Mouse (Mus musculus) forebrain, embryonic 10.5 days (tissue): ENCODE data around the gene Coa3. TPM values are rescaled to one million over a fixed set of nuclear protein-coding genes. Genes with fewer than 3 reads are reported as not detected.

Experiments
- DNase-seq: peaks from one replicate; pipeline ENCODE4 v3.0.0-alpha.2; 2017; ENCODE audit warnings: low spot score; ENCODE audit errors: extremely low spot score
- H3K27ac ChIP-seq: fragments of 300-500 bp; sonication (generic); 2 replicates; pipeline ENCODE4 v1.5.1; 2016; ENCODE audit warnings: mild to moderate bottlenecking
- H3K27me3 ChIP-seq: fragments of 300-500 bp; sonication (generic); 2 replicates; pipeline ENCODE4 v1.6.1; 2016; ENCODE audit warnings: mild to moderate bottlenecking; ENCODE audit not compliant: poor library complexity, severe bottlenecking
- H3K36me3 ChIP-seq: fragments of 300-500 bp; sonication (generic); replicated peaks from 2 replicates; pipeline ENCODE4 v1.6.1; 2016; ENCODE audit warnings: mild to moderate bottlenecking, moderate library complexity
- H3K4me1 ChIP-seq: fragments of 300-500 bp; sonication (generic); 2 replicates; pipeline ENCODE4 v1.6.1; 2016
- H3K4me3 ChIP-seq: fragments of 300-500 bp; sonication (generic); 2 replicates; pipeline ENCODE4 v1.5.1; 2016; ENCODE audit warnings: mild to moderate bottlenecking, moderate library complexity
- H3K9me3 ChIP-seq: fragments of 300-500 bp; sonication (generic); 2 replicates; pipeline ENCODE4 v1.6.1; 2016; ENCODE audit warnings: mild to moderate bottlenecking, moderate library complexity
- WGBS: fragments of 180-500 bp; shearing (Covaris S2); methylation state at CpG from one replicate; pipeline ENCODE4 v1.1.7; 2016; 5-methylcytosine and 5-hydroxymethylcytosine counted together
- polyA plus RNA-seq: library from polyadenylated mRNA; unstranded; fragments of >200 nt; fragmentation: Nextera tagmentation; extraction: Ambion mirVana; gene quantifications from 2 replicates; pipeline ENCODE4 v1.2.1, GENCODE M21; 2016

Gene Coa3
- polyA plus RNA-seq, 1 experiment from 2014 or later, result 186 TPM

DNA sequence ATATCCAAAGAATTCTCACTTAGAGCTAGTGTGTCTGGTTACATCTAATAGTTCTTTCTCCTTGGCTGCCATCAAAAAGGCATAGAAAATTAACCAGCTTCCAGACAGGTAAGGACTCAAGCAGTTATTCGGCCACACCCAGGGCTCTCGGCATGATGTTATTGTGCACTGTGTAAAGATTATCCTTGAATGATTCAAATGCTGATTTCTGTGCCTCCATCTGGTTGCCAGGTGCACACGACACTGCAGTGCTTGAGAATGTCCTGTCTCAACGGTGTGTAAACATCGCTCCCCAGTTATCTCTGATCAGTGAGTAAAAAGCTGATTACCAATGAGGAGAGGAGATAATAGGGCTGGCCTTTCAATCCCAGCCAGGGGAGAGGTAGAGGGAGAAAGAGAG lies 28.8 kb upstream of the Coa3 start:
- Histone ChIP-seq H3K27me3 (no peaks in the 10 kb centered on the region), H3K4me3 (no peak overlapping the region), H3K27ac (no peak overlapping the region), H3K9me3 (no peaks in the 10 kb centered on the region), H3K36me3 (no peaks in the 10 kb centered on the region), H3K4me1 (no peaks in the 10 kb centered on the region)
- WGBS, result 47% methylated on average over 5 of the region's 5 CpGs
- no peak for DNase-seq

DNA sequence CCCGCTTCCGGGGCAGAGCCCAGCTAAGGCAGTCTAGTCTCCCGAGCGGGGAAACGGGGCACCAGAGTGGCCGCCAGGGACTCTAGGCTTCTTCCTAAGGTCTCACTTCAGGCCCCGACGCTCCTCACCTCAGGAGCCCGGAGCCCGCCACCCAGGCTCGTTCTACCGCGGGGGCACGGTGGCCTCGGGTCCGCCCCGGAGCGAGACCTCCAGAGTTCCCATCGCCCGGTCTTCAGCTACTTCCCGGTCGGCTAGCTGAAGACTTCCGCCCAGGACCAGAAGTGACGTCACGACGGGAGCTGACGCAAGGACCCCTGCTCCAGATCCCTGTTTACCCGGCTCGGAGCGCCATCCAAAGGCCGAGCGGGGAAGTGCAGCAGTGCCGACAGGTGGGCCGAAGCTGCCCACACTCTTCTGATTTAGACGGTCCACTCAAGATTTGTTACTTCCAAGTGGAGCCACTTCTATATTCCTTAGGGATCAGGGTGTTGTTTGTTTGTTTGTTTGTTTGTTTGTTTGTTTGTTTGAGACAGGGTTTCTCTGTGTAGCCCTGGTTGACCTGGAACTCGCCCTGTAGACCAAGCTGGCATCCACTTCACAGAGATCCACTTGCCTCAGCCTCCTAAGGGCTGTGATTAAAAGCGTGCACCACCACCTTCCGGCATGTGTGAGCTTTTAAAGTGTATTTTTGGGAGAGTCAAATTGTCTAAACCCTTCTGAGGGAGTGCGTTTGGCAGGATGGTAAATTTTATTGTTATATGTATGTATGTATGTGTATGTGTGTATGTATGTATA lies 23.3 kb upstream of the Coa3 start, which contains the start of gene Becn1:
Gene Becn1, minus strand, starts transcription at position 283 of the 795 bp plus-strand sequence.
- Histone ChIP-seq H3K36me3 (peaks cover 30% of the 10 kb centered on the region), H3K9me3 (no peaks in the 10 kb centered on the region), H3K27ac (peak within 1 kb of the TSS; percentile 87), H3K4me3 (peak within 1 kb of the TSS; percentile 95), H3K27me3 (no peaks in the 10 kb centered on the region), H3K4me1 (peaks cover 22% of the 10 kb centered on the region)
- 7% methylated on average over 39 of the region's 39 CpGs for WGBS
- peak; percentile 96 for DNase-seq

DNA sequence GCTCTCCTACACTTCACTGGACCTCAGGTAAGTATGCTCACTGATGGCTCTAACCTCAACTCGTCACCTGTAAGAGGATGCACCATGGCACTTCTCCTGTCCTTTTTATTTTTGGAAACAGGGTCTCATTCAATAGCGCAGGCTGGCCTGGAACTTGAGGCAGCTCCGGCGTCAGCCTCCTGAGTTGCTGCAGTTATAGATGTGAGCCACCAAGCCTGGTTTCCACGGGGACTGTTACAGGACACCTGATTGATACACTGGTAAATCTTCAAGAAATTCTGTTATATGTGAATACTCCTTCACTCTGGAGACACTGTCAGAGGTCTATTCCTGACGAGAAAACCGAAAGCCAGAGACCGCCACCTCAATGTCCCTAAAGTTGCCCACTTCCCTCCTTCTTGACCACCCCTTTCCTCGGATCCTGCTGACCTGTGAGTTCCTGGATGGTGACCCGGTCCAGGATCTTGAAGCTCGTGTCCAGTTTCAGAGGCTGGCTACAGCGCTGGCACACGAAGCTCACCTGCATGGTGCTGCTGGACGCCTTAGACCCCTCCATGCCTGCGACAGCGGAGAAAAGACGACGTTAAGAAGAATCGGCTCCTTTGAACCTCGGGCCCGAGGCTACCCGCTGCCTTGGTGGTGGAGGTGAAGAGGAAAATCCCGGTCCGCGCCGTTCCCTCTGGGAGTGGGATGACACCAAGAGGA lies 22.5 kb upstream of the Coa3 start:
- H3K4me1 ChIP-seq, result peaks cover 22% of the 10 kb centered on the region
- DNase-seq, result no peak
- no peaks in the 10 kb centered on the region for H3K9me3 ChIP-seq
- H3K36me3 ChIP-seq, result peaks cover 36% of the 10 kb centered on the region
- 16% methylated on average over 26 of the region's 26 CpGs for WGBS
- peak overlapping the region; percentile 95 for H3K4me3 ChIP-seq
- peak overlapping the region; percentile 87 for H3K27ac ChIP-seq
- H3K27me3 ChIP-seq, result no peaks in the 10 kb centered on the region

DNA sequence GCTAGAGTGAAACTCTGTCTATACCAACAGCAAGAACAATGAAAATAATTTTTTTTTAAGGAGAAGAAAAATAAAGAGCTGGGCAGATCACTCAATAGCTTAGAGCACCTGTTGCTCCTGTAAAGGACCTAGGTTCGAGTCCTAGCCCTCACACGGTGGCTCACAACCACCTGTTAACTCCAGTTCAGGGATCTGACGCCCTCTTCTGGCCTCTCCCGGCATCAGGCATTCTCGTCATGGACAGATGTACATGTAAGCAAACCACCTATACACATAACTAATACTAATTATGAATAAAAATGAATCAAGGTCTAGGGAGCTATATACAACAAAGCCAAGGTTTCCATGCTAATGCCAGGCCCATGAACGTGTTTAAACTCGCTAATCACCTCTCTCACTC lies 22.0 kb upstream of the Coa3 start:
- Histone ChIP-seq H3K27me3 (no peaks in the 10 kb centered on the region), H3K9me3 (no peaks in the 10 kb centered on the region), H3K36me3 (peaks cover 42% of the 10 kb centered on the region), H3K4me1 (peaks cover 22% of the 10 kb centered on the region), H3K27ac (no peak overlapping the region), H3K4me3 (peak overlapping the region; percentile 95)
- DNase-seq, result no peak
- 69% methylated on average over 7 of the region's 7 CpGs for WGBS

DNA sequence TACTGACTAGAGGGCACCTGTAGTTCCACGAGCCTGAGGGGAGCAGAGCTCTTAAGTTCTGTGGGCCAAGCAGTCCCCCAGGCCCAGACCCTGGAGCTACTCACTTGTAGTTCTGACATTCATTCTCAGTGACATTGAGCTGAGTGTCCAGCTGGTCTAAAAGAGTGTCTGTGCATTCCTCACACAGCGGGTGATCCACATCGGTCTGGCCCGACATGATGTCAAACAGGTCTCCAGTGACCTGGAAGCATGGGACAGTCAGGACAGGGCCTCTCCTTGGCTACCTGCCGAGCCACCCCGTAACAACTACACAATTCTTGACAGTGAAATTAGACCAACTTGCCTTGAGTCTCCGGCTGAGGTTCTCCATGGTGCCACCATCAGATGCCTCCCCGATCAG lies 16.3 kb upstream of the Coa3 start:
- Histone ChIP-seq H3K9me3 (no peaks in the 10 kb centered on the region), H3K27ac (no peak overlapping the region), H3K4me3 (no peak overlapping the region), H3K27me3 (no peaks in the 10 kb centered on the region), H3K36me3 (peaks cover 97% of the 10 kb centered on the region), H3K4me1 (peaks cover under 1% of the 10 kb centered on the region; the same call in 1 of the 2 replicates)
- WGBS, result 94% methylated on average over 8 of the region's 8 CpGs
- no peak for DNase-seq

DNA sequence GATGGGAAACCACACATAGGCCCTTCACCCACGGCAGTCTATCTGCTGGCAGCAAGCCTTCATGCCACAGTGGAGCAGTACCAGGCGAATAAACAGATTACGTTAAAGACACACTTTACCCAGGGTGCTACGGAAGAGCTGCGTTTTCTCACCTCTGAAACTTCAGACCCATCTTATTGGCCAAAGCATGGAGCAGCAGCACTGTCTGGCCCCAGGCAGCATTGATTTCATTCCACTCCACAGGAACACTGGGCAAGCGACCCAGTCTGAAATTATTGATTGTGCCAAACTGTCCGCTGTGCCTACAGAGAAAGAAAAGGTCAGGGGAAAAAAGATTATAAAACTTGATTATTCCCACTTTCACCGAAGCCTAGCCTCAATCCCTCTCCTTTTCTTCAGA lies 12.3 kb upstream of the Coa3 start:
- Histone ChIP-seq H3K27me3 (no peaks in the 10 kb centered on the region), H3K36me3 (peaks cover 98% of the 10 kb centered on the region), H3K9me3 (no peaks in the 10 kb centered on the region), H3K4me1 (no peaks in the 10 kb centered on the region), H3K4me3 (no peak overlapping the region), H3K27ac (no peak overlapping the region)
- 96% methylated on average over 8 of the region's 8 CpGs for WGBS
- DNase-seq, result no peak

DNA sequence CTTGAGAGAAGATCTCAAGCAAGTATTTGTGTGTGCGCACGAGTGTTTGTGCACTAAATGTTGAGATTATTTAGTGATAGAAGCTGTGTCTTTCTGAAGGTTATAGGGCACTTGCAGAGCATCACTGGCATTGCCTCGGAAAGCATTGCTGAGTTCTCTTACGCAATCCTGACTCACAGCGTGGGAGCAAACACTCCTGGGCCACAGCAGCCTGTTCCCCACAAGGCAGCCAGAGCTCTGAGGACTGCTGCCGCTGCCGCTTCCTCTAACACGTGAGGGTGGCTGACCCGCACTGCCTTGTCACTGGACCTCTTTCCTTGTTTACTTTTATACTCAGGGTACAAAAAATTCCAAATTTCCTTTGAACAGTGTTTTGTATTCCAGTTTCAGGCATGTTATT lies 8.4 kb upstream of the Coa3 start:
- peaks cover 67% of the 10 kb centered on the region for H3K36me3 ChIP-seq
- H3K27ac ChIP-seq, result no peak overlapping the region
- peaks cover 13% of the 10 kb centered on the region; the same call in 1 of the 2 replicates for H3K27me3 ChIP-seq
- no peak overlapping the region for H3K4me3 ChIP-seq
- H3K9me3 ChIP-seq, result no peaks in the 10 kb centered on the region
- WGBS, result 90% methylated on average over 9 of the region's 9 CpGs
- DNase-seq, result no peak
- peaks cover 17% of the 10 kb centered on the region for H3K4me1 ChIP-seq

DNA sequence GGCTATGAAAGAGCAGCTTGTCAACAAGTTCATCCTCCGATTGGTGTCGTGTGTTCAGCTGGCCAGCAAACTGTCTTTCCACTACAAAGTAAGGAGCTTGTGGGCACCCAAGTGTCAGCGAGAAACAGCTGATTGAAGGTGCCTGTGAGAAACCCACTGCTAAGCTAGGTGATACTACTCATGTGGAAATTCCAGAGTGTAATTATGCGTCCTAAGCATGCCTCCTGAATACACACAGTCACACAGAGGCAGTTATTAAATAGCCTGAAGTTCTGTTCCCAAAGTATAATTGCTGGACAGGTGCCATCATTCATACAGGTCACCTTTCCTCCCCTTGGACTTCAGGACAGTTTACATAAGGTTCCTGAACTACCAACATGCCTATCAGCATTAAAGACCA lies 4.9 kb upstream of the Coa3 start:
- Histone ChIP-seq H3K27ac (no peak overlapping the region), H3K27me3 (peaks cover 44% of the 10 kb centered on the region), H3K4me1 (peaks cover 25% of the 10 kb centered on the region), H3K9me3 (no peaks in the 10 kb centered on the region), H3K36me3 (peaks cover 32% of the 10 kb centered on the region), H3K4me3 (no peak overlapping the region)
- no peak for DNase-seq
- 81% methylated on average over 4 of the region's 4 CpGs for WGBS

DNA sequence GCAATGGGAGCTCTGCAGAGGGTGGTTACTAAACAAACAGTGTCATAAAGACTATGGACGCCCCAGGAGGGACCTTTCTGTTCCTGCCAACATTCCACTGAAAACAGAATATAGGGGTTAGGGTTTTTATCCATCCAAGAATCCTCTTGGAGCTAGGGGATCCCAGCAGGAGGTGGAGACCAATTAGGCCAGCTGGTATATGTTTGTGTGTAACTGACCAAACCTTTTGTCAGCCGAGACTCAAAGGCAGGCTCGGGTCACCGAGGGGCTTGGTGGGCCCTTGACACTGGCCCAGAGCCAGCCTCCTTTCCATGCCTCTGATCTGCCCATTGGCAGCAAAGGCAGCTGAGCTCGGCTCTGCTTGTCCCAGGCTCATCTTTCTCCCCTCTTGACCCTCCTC lies 4.0 kb upstream of the Coa3 start:
- 17% methylated on average over 5 of the region's 5 CpGs for WGBS
- Histone ChIP-seq H3K27me3 (peaks cover 44% of the 10 kb centered on the region), H3K4me1 (peaks cover 31% of the 10 kb centered on the region), H3K36me3 (peaks cover 23% of the 10 kb centered on the region), H3K9me3 (no peaks in the 10 kb centered on the region), H3K27ac (peak overlapping the region; percentile 35; the same call in 1 of the 2 replicates), H3K4me3 (0 out of 2 replicates have a peak overlapping the region, but pooled peaks have one; percentile 14)
- DNase-seq, result no peak

DNA sequence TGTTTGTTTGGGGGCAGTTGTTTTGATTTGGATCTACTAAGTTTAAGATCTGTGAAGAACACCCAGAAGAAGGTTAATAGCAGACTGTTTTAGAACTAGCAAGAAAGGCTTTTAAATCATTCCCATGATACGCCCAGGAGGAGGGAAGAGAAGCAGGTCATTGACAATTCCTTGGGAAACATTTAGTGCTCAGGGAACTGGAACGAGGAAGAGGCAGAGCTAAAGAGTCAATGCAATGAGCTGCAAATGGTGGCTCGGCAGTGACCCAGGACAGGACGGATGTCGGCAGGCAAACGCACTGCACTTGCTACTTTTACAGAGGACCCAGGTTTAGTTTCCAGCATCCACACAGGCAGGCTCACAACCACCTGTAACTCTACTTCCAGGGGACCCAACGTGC lies 1.9 kb upstream of the Coa3 start:
- DNase-seq, result no peak
- peaks cover 51% of the 10 kb centered on the region for H3K4me1 ChIP-seq
- no peaks in the 10 kb centered on the region for H3K9me3 ChIP-seq
- peaks cover 22% of the 10 kb centered on the region for H3K36me3 ChIP-seq
- no peak overlapping the region for H3K4me3 ChIP-seq
- WGBS, result 54% methylated on average over 7 of the region's 7 CpGs
- no peak overlapping the region for H3K27ac ChIP-seq
- H3K27me3 ChIP-seq, result peaks cover 63% of the 10 kb centered on the region

DNA sequence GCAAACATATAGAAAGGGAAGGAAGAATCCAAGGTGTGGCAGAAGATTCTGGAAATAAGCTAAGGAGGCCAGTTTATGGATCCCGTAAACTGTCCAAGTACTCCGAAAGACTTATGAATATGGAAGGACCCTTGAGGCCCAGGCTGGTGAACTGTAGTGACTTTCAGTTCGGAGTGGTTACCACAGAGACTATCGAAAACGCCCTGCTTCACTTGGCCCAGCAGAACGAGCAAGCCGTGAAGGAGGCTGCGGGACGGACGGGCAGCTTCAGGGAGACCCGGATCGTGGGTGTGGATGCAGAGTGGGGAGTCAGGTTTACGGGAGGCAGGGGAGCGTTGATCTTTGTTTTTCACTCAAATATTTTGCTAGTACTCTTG lies 267 bp upstream of the Coa3 start:
- Histone ChIP-seq H3K4me3 (peak overlapping the region; percentile 89), H3K27ac (peak overlapping the region; percentile 89), H3K4me1 (peaks cover 54% of the 10 kb centered on the region), H3K27me3 (peaks cover 66% of the 10 kb centered on the region), H3K36me3 (peaks cover 18% of the 10 kb centered on the region), H3K9me3 (no peaks in the 10 kb centered on the region)
- WGBS, result 63% methylated on average over 14 of the region's 14 CpGs
- no peak for DNase-seq

DNA sequence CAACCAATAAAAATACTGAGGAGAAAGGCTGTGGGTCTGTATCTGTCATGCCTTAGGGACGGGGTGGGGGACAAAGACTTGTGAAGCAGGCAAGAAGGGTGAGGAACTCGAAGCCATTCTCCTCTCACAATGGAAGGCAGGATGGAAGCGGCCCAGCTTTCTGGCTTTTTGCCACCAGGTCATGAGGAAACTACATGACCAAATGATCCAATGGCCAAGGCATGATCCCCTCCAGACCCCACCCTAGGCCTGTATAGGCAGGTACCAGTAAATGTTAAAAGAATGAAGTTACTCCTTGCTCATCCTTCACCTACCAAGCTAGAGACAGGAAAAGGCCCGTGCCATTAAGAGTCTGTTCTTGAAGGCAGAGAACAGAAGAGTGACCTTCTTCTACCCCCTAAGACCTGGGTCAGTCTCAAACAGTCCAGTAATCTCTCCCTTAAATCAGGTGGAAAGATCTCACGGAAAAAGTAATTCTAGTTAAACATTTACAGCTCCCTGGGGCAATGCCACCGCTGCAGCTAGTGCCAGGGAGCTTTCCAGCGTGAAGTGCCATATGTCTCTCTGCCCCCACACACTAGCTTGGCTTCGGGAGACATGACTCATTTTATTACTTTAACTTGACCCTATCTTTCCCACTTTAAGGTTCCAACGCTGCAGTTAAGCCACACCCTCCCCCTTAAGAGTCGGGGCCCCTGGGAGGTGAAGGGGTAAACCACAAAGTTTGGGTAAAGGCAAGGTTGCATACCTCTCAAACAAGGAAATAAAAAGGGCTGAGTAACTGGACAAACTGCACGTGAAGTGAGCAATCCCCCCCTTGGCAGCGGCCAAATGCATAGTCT lies 1.3 kb downstream of the Coa3 start:
- no peaks in the 10 kb centered on the region for H3K9me3 ChIP-seq
- peaks cover 18% of the 10 kb centered on the region for H3K36me3 ChIP-seq
- peaks cover 59% of the 10 kb centered on the region for H3K27me3 ChIP-seq
- H3K4me3 ChIP-seq, result peak overlapping the region; percentile 89
- 83% methylated on average over 12 of the region's 12 CpGs for WGBS
- H3K27ac ChIP-seq, result peak overlapping the region; percentile 89
- peaks cover 39% of the 10 kb centered on the region for H3K4me1 ChIP-seq
- DNase-seq, result no peak
